Mouse (Mus musculus) hindbrain, postnatal 0 days (tissue): Measurements from ENCODE around the gene E130114P18Rik. TPM values are rescaled to one million over a fixed set of nuclear protein-coding genes. Genes with fewer than 3 reads are reported as not detected.

ENCODE experiments used
- ATAC-seq: fragments of 200-750 bp; cut with Nextera tagmentation; 2 replicates; pipeline ENCODE4 v1.8.0; 2017; ENCODE audit warnings: mild to moderate bottlenecking, moderate TSS enrichment, moderate library complexity
- DNase-seq: peaks from one replicate; pipeline ENCODE4 v3.0.0-alpha.2; 2015; ENCODE audit warnings: low spot score
- H3K27ac ChIP-seq: fragments of 300-500 bp; sonication (generic); 2 replicates; pipeline ENCODE4 v1.5.1; 2014; ENCODE audit warnings: mild to moderate bottlenecking
- H3K27me3 ChIP-seq: fragments of 300-500 bp; sonication (generic); 2 replicates; pipeline ENCODE4 v1.6.1; 2014; ENCODE audit warnings: low read length, mixed read lengths; ENCODE audit not compliant: insufficient read depth
- H3K36me3 ChIP-seq: fragments of 300-500 bp; sonication (generic); 2 replicates; pipeline ENCODE4 v1.6.1; 2014; ENCODE audit warnings: low read length, mixed read lengths; ENCODE audit not compliant: insufficient read depth
- H3K4me1 ChIP-seq: fragments of 300-500 bp; sonication (generic); 2 replicates; pipeline ENCODE4 v1.6.1; 2014; ENCODE audit warnings: antibody characterized with exemption, low read length, mixed read lengths; ENCODE audit not compliant: insufficient read depth
- H3K4me2 ChIP-seq: fragments of 300-500 bp; sonication (generic); 2 replicates; pipeline ENCODE4 v1.6.1; 2014; ENCODE audit warnings: low read depth, mild to moderate bottlenecking, low read length, moderate library complexity, mixed read lengths
- H3K4me3 ChIP-seq: fragments of 300-500 bp; sonication (generic); 2 replicates; pipeline ENCODE4 v1.5.1; 2014; ENCODE audit warnings: low read length
- H3K9ac ChIP-seq: fragments of 300-500 bp; sonication (generic); replicated peaks from 2 replicates; pipeline ENCODE4 v1.6.1; 2014; ENCODE audit warnings: mild to moderate bottlenecking, low read length, moderate library complexity, mixed read lengths
- H3K9me3 ChIP-seq: fragments of 300-500 bp; sonication (generic); 2 replicates; pipeline ENCODE4 v1.6.1; 2016; ENCODE audit warnings: low read length, mixed read lengths
- CTCF ChIP-seq: IDR thresholded peaks from 2 replicates; pipeline ENCODE4 v1.5.1; 2016; ENCODE audit warnings: antibody characterized with exemption, control low read depth, low read depth
- WGBS: fragments of 180-500 bp; shearing (Covaris S2); extraction: QIAGEN DNeasy Blood & Tissue Kit; methylation state at CpG from one replicate; pipeline ENCODE4 v1.1.7; 2014; 5-methylcytosine and 5-hydroxymethylcytosine counted together
- polyA plus RNA-seq: library from polyadenylated mRNA; unstranded; fragments of >200 nt; fragmentation: Nextera tagmentation; extraction: Ambion mirVana; gene quantifications from 2 replicates; pipeline ENCODE4 v1.2.1, GENCODE M21; 2015
- total RNA-seq: library from RNA; depleted of rRNA; stranded (reverse); fragments of >200 nt; gene quantifications from 2 replicates; pipeline ENCODE4 v1.2.3, GENCODE M21; 2014

E130114P18Rik gene
- total and polyA plus RNA-seq, 2 experiments from 2014 or later: 22.3 to 31.6 TPM

- H3K27ac ChIP-seq: peak overlapping the region; percentile 93
- WGBS: under 1% methylated on average over 13 of the region's 13 CpGs
- H3K9ac ChIP-seq: peak overlapping the region; percentile 19
- peak; percentile 41 for TF ChIP-seq CTCF
- DNase-seq (peak; percentile 82), ATAC-seq (no peak)
- peak overlapping the region; percentile 88 for H3K4me3 ChIP-seq
- H3K9me3 ChIP-seq: no peaks in the 10 kb centered on the region
- H3K4me2 ChIP-seq: peak overlapping the region; percentile 85
- H3K4me1 ChIP-seq: no peaks in the 10 kb centered on the region
- no peaks in the 10 kb centered on the region for H3K36me3 ChIP-seq
- H3K27me3 ChIP-seq: no peaks in the 10 kb centered on the region
Observed at GRCm38 (mm10) chr4:97775059-97775458, 2.8 kb downstream of the E130114P18Rik start.

DNA sequence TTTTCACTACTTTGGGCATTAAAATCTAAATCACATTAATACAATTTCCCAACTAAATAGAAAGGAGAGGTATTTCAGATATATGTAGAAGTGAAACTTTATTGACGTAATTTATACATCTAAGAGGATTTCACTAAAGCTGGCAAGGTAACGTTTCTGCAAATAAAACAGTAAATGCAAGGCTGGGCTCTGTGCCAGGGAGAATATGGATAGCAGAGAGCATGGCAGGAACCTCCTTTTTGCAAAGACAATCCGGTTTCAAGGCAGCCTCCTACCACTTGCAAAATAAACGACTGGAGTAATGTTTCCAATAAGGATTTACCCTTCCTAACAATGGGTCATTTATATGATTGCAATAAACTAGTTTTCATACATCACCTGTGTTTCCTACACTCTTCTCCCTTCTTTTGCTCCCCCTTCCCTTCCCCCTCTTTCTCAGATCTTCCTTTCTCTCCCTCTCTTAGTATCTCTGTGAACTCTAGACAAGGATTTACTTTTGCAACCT is 3.4 kb downstream of the E130114P18Rik start:
- Histone ChIP-seq H3K4me2 (peak overlapping the region; percentile 85), H3K27me3 (no peaks in the 10 kb centered on the region), H3K36me3 (no peaks in the 10 kb centered on the region), H3K27ac (peak overlapping the region; percentile 93), H3K9ac (peak overlapping the region; percentile 19), H3K4me1 (no peaks in the 10 kb centered on the region), H3K9me3 (no peaks in the 10 kb centered on the region), H3K4me3 (peak overlapping the region; percentile 88)
- WGBS: 20% methylated on average over 4 of the region's 4 CpGs
- no peak for TF ChIP-seq CTCF
- no peak for ATAC-seq
- no peak for DNase-seq

DNA sequence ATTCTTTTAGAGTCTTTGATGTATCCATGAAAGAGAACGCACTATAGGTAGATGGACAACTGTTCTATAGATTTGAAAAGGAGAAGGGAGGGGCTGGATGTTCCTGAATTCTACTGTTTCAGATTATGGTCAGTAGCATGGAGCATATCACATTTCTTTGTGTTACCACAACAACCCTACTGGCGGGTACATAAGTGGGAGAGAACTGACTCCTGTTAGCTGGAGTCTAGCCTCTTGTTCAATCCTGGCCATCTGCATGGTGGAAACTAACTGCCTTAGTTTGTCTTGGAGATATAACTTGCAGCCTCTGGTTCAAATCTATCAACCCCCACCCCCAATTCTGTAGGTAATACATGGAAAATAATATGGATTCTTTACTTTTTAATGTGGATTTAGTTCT is 4.1 kb downstream of the E130114P18Rik start:
- peak overlapping the region; percentile 40 for H3K4me3 ChIP-seq
- WGBS: 32% methylated on average over 2 of the region's 2 CpGs
- H3K9ac ChIP-seq: no peak overlapping the region
- H3K9me3 ChIP-seq: no peaks in the 10 kb centered on the region
- TF ChIP-seq CTCF: no peak
- no peak for DNase-seq
- H3K4me1 ChIP-seq: no peaks in the 10 kb centered on the region
- peak overlapping the region; percentile 65 for H3K27ac ChIP-seq
- no peak for ATAC-seq
- no peaks in the 10 kb centered on the region for H3K27me3 ChIP-seq
- H3K36me3 ChIP-seq: no peaks in the 10 kb centered on the region
- peak overlapping the region; percentile 85 for H3K4me2 ChIP-seq

GRCm38 (mm10) chr4:97773110-97773593 is 4.7 kb downstream of the E130114P18Rik start:
- DNase-seq (peak; percentile 98), ATAC-seq (peak; percentile 73)
- Histone ChIP-seq H3K36me3 (no peaks in the 10 kb centered on the region), H3K27me3 (no peaks in the 10 kb centered on the region), H3K4me2 (peak overlapping the region; percentile 85), H3K9ac (peak overlapping the region; percentile 31; the same call in 1 of the 2 replicates), H3K4me3 (peak overlapping the region; percentile 40), H3K9me3 (no peaks in the 10 kb centered on the region), H3K4me1 (no peaks in the 10 kb centered on the region), H3K27ac (peak overlapping the region; percentile 82)
- under 1% methylated on average over 14 of the region's 14 CpGs for WGBS
- TF ChIP-seq CTCF: no peak

DNA sequence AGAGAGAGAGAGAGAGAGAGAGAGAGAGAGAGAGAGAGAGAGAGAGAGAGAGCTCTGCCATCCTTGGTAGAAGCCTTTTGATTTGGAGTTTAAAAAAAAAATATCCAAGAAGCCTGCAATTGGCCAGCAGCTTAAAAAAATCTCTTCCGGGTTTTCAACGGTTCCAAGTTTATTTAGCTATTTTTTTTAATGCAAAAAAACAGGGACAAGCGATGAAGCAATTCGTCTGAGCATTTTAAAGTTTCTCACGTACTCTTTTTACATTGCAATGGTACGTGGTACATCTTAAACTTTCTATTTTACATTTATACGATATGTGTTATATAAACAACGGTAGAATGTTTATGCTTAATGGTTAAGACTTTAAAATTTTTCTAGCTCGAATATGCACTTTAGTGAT is 5.2 kb downstream of the E130114P18Rik start, which contains the start of gene Nfia:
Gene Nfia (plus strand): TSS at position 94 of the 400 bp plus-strand sequence.
- peak within 1 kb of the TSS; percentile 82 for H3K27ac ChIP-seq
- H3K27me3 ChIP-seq: no peaks in the 10 kb centered on the region
- under 1% methylated on average over 9 of the region's 9 CpGs for WGBS
- peak within 1 kb of the TSS; percentile 85 for H3K4me2 ChIP-seq
- peak within 1 kb of the TSS; percentile 49 for H3K9ac ChIP-seq
- ATAC-seq (no peak), DNase-seq (peak; percentile 60)
- H3K36me3 ChIP-seq: no peaks in the 10 kb centered on the region
- H3K9me3 ChIP-seq: no peaks in the 10 kb centered on the region
- TF ChIP-seq CTCF: no peak
- H3K4me1 ChIP-seq: no peaks in the 10 kb centered on the region
- peak within 1 kb of the TSS; percentile 40 for H3K4me3 ChIP-seq

- peak overlapping the region; percentile 49 for H3K9ac ChIP-seq
- ATAC-seq (peak; percentile 95), DNase-seq (peak; percentile 97)
- TF ChIP-seq CTCF: no peak
- H3K4me1 ChIP-seq: no peaks in the 10 kb centered on the region
- peak overlapping the region; percentile 82 for H3K27ac ChIP-seq
- H3K4me3 ChIP-seq: peak overlapping the region; percentile 40
- H3K36me3 ChIP-seq: no peaks in the 10 kb centered on the region
- under 1% methylated on average over 24 of the region's 25 CpGs for WGBS
- peak overlapping the region; percentile 85 for H3K4me2 ChIP-seq
- no peaks in the 10 kb centered on the region for H3K9me3 ChIP-seq
- no peaks in the 10 kb centered on the region for H3K27me3 ChIP-seq
Observed at GRCm38 (mm10) chr4:97772084-97772484, 5.8 kb downstream of the E130114P18Rik start.

DNA sequence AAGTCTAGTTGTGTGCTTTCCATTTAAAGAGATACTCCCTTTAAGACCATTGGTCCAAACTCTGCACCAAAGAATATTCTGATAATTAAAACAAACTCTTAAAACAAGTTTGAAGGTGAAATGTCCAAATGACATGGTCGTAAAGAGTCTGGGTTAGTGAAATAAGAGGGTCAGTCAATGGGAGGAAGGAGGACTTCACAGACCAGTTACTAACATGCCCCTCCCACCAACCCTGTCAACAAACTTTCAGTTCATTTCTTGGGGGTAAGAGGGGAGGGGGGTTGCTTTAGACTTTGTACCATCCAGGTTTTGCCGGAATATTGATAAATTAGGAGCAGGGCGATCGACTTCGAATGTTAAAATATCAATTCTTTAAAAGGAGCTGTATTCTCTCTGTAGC is 6.5 kb downstream of the E130114P18Rik start:
- H3K4me1 ChIP-seq: no peaks in the 10 kb centered on the region
- no peaks in the 10 kb centered on the region for H3K27me3 ChIP-seq
- 10% methylated on average over 5 of the region's 5 CpGs for WGBS
- H3K27ac ChIP-seq: peak overlapping the region; percentile 82
- peak overlapping the region; percentile 40 for H3K4me3 ChIP-seq
- H3K9me3 ChIP-seq: no peaks in the 10 kb centered on the region
- ATAC-seq: no peak
- peak; percentile 2 for DNase-seq
- no peaks in the 10 kb centered on the region for H3K36me3 ChIP-seq
- peak overlapping the region; percentile 85 for H3K4me2 ChIP-seq
- peak overlapping the region; percentile 49 for H3K9ac ChIP-seq
- no peak for TF ChIP-seq CTCF
